Mouse (Mus musculus) right cerebral cortex, postnatal 14 days (tissue): ENCODE data around the gene Casc4.
A peak's percentile ranks its signal among the peaks of the same experiment; 100 is the strongest.
"Not testable (repeated sequence)": the region's sequence is repeated elsewhere in the genome, so short reads cannot be mapped to it uniquely, and the experiment has no call there.

Source experiments
- DNase-seq: peaks from one replicate; pipeline ENCODE4 v3.0.0; 2022

Gene Casc4

DNA sequence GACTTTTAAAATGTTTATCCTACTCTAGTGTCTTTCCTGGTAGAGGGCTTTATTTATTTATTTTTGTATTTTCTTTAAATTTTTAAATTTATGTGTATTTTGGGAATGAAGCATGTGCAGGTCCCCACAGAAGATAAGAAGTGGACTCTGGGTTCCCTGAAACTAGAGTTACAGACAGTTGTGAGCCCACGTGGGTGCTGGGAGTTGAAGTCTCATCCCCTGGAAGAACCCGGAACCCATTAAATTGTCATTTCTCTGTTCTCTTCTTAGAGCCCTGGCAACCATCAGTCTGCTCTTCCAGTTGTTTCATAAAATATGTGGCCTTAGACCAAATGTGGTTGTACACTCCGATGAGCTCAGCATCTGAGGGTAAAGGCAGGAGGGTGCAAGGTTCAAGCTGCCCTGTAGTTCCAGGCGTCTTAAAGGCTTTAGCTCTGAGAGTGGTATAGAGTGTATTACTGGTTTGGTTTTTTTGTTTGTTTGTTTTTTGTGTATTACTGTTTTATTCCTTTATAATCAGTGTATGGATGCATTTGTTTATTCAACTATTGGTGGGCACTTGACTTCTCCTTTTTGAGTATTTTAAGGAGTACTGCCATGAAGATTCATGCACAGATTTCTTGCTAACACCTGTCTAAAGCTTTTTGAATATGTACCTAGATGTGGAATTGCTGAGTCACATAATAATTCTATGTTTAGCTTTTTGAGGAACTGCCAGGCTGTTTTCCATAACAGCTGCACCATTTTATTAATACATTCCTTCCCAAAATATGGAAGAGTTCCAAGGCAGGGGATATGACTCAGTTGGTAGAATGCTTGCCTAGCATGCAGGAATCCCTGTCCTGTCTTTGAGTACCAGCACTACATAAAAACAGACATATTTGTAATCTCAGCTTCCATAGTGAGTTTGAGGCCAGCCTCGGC is 49.5 kb downstream of the Casc4 start:
- DNase-seq: no peak

DNA sequence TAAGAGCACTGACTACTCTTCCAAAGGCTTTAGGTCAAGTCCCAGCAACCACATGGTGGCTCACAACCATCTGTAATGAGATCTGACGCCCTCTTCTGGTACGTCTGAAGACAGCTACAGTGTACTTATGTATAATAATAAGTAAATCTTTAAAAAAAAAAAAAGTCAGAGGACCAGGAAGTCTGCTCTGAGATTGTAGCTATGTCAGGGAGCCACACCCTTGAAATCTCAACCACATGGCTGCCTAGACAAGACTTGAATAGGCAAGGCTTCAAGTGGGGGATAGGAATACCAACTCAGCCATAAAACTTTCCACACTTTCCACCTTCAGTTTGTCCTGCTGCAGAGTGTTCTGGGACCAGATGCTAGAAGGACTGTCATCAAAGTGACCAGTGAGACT is 70.9 kb downstream of the Casc4 start:
- DNase-seq: not testable (repeated sequence)

GRCm38 (mm10) chr2:121943364-121943763 is 76.6 kb downstream of the Casc4 start:
- DNase-seq: no peak

DNA sequence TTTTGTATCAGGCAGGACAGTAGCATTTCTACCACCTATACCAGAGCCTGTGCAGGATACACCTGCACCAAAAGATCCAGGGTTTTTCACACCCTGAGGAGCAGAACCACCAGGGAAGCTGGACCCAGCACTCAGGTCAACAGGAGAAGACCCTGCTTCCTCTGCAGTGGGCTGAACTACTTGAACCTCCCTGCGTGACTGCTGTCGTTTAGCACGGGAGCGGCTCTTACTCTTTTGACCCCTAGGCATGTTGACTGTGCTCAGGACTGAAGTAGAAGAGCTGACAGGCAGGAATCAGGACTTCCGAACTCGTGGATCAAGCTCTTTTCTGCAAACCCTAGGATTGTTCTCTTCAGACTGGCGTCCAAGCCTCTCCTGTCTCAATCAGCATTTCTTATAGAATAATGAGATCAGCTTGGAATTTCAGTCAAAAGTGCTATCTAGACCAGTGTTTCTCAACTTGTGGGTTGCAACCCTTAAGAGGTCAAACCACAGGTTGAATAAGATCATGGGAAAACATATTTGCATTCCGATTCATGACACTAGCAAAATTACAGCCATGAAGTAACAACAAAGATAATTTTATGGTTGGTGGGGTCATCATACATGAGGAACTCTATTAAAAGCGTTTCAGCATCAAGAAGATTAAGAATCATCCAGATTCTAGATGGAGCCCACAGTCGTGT is 88.3 kb downstream of the Casc4 start:
- DNase-seq: no peak

- DNase-seq: peak; percentile 91
Measured at GRCm38 (mm10) chr2:121955765-121956223, 89.0 kb downstream of the Casc4 start, which contains the start of the genes Ctdspl2 and Mageb3. Gene Ctdspl2 (plus strand): TSS chr2:121956001. Gene Mageb3 (minus strand): TSS chr2:121956092.

- DNase-seq: peak; percentile 94
Measured at GRCm38 (mm10) chr2:121956224-121957018, 89.7 kb downstream of the Casc4 start.

DNA sequence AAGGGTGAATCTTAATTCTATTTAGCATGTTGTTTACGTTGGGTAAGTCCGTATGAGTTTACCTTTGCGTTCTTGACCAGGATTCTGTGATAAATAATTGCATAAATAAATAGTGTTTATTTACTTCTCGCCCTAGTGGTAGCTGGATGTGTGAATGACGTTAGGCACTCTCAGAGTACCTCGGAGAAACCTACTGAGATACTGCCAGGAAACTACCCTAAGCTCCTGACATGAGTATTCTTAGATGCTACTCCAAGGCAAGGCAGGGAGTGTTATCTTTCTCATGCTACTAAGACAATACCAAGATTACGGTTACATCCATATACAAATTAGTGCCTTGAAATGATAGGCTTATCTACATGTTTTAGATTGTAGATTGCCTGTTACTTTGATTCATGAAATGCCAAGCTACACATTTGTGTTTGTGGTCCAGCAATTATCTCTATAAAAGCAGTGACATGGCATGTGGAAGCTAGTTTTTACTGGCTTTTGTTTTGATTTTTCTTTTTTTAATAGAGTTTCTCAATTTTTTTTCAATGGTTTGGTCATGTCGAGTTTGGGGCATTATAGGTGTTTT is 90.5 kb downstream of the Casc4 start:
- no peak for DNase-seq
